14 mouse cellular contexts compared by ENCODE assay signal in genomic region chr11:67602711-67603369, GRCm38 (mm10).
A peak's percentile ranks its signal among the peaks of the same experiment; 100 is the strongest.
DNase-seq lines count a peak whose midpoint lies in the region; ATAC-seq lines count a peak whose summit lies in the region.
"Had no signal": no experiment of that assay in that cellular context is flagged by ENCODE, and none has a peak within 500 bp of the region (broad histone marks: within the 10 kb centered on the region; RNA-seq: fewer than 3 reads in every experiment).

No protein-coding gene starts in this region.

- no peaks in the 10 kb centered on the region for H3K9me3 ChIP-seq in neural tube, embryonic 12.5 days
- no peaks in the 10 kb centered on the region for H3K9me3 ChIP-seq in midbrain, embryonic 12.5 days
- H3K9me3 ChIP-seq: heart, embryonic 13.5 days; liver, embryonic 15.5 days had no signal

- DNase-seq in neural tube, embryonic 10.5 days (ENCODE audit: extremely low spot score, low spot score): no peak
- DNase-seq in thymus, postnatal 10 days (ENCODE audit: low spot score in 2 of 2): no peak
- no peak for DNase-seq in heart, postnatal 25 days (ENCODE audit: low spot score)
- DNase-seq in heart, adult 11 months: no peak
- no peak for DNase-seq in layer of hippocampus, postnatal 10 days (ENCODE audit: low spot score in 2 of 2)
- DNase-seq: kidney, postnatal 36 days; right cerebral cortex, postnatal 25 days; thymus, postnatal 36 days had no signal

- H3K4me1 ChIP-seq in neural tube, embryonic 12.5 days: peaks cover 9% of the 10 kb centered on the region; the same call in 1 of the 2 replicates
- H3K4me1 ChIP-seq in midbrain, embryonic 12.5 days: peaks cover 20% of the 10 kb centered on the region
- H3K4me1 ChIP-seq: liver, embryonic 15.5 days had no signal

- intact Hi-C loops in heart, postnatal 25 days (cut with DNase I): no loop called here

- no peaks in the 10 kb centered on the region for H3K36me3 ChIP-seq in neural tube, embryonic 12.5 days
- H3K36me3 ChIP-seq in midbrain, embryonic 12.5 days: no peaks in the 10 kb centered on the region
- H3K36me3 ChIP-seq: heart, embryonic 13.5 days; liver, embryonic 15.5 days had no signal

- ATAC-seq in neural tube, embryonic 12.5 days (ENCODE audit: low FRiP score, low read depth): 0 out of 2 replicates have a peak, but pooled peaks have one; percentile 21
- 0 out of 2 replicates have a peak, but pooled peaks have one; percentile 2 for ATAC-seq in granulocyte monocyte progenitor cell, adult 5-6 weeks (replicated peaks; ENCODE audit: poor library complexity, severe bottlenecking)
- ATAC-seq in midbrain, embryonic 12.5 days (ENCODE audit: low FRiP score, low read depth): peak; percentile 60; the same call in 1 of the 2 replicates

- WGBS in neural tube, embryonic 12.5 days: 38% methylated on average over 12 of the region's 12 CpGs
- 31% methylated on average over 12 of the region's 12 CpGs for WGBS in midbrain, embryonic 12.5 days

- no peak overlapping the region for H3K4me2 ChIP-seq in neural tube, embryonic 12.5 days (replicated peaks)
- H3K4me2 ChIP-seq in midbrain, embryonic 12.5 days (replicated peaks): no peak overlapping the region
- H3K4me2 ChIP-seq: heart, embryonic 13.5 days; liver, embryonic 15.5 days had no signal

- H3K4me3 ChIP-seq in neural tube, embryonic 12.5 days: no peak overlapping the region
- no peak overlapping the region for H3K4me3 ChIP-seq in midbrain, embryonic 12.5 days
- H3K4me3 ChIP-seq: heart, embryonic 13.5 days; liver, embryonic 15.5 days had no signal

- no peaks in the 10 kb centered on the region for H3K27me3 ChIP-seq in neural tube, embryonic 12.5 days (replicated peaks)
- H3K27me3 ChIP-seq in midbrain, embryonic 12.5 days: no peaks in the 10 kb centered on the region; the same call in 1 of the 2 replicates
- H3K27me3 ChIP-seq: heart, embryonic 13.5 days; liver, embryonic 15.5 days had no signal

- no peak overlapping the region for H3K27ac ChIP-seq in neural tube, embryonic 12.5 days
- H3K27ac ChIP-seq in midbrain, embryonic 12.5 days (replicated peaks): peak overlapping the region; percentile 35; the same call in 1 of the 2 replicates
- H3K27ac ChIP-seq: heart, embryonic 13.5 days; liver, embryonic 15.5 days; macrophage had no signal

- H3K9ac ChIP-seq in neural tube, embryonic 12.5 days: no peak overlapping the region
- no peak overlapping the region for H3K9ac ChIP-seq in midbrain, embryonic 12.5 days (replicated peaks)
- H3K9ac ChIP-seq: heart, embryonic 13.5 days; liver, embryonic 15.5 days had no signal

Comparison
In these comparisons a context has a peak if more than half of its experiments do, and no peak if none do; other contexts are left out.
1. ATAC-seq: peak in every context shown above with its lines; median percentile 60 in midbrain, embryonic 12.5 days; 21 in neural tube, embryonic 12.5 days; 2 in granulocyte monocyte progenitor cell, adult 5-6 weeks.